Comparison of ENCODE assay signal across 8 mouse cellular contexts in genomic region chr1:177443724-177444482, GRCm38 (mm10). TPM values are rescaled to one million over a fixed set of nuclear protein-coding genes. Genes with fewer than 3 reads are reported as not detected.
DNase-seq lines count a peak whose midpoint lies in the region; ATAC-seq and TF ChIP-seq lines count a peak whose summit lies in the region.

No protein-coding gene starts in this region.

- TF ChIP-seq CTCF in small intestine, adult 2 months (IDR thresholded peaks at IDR 0.05; ENCODE audit: extremely low read depth, insufficient read length, insufficient replicate concordance, low read depth, low read length) = no peak

- H3K27me3 ChIP-seq in neural tube, embryonic 11.5 days (ENCODE audit: control insufficient read depth, insufficient read depth, low read length) = no peaks in the 10 kb centered on the region
- H3K27me3 ChIP-seq in limb, embryonic 10.5 days (ENCODE audit: low read depth, poor library complexity, severe bottlenecking) = no peaks in the 10 kb centered on the region
- H3K27me3 ChIP-seq in small intestine, adult 2 months (ENCODE audit: control insufficient read depth, insufficient read depth, low read length) = no peaks in the 10 kb centered on the region

- TF ChIP-seq POLR2A in small intestine, adult 2 months (IDR thresholded peaks at IDR 0.05; ENCODE audit: low read depth, low read length) = no peak

- peak; percentile 12 for DNase-seq in CD4-positive, CD25-positive, alpha-beta regulatory T cell, adult 2 months (ENCODE audit: low read depth, low spot score)
- DNase-seq in neural tube, embryonic 11.5 days (ENCODE audit: low spot score) = no peak
- DNase-seq in neural tube, embryonic 10.5 days (ENCODE audit: extremely low spot score, low spot score) = no peak
- no peak for DNase-seq in limb, embryonic 10.5 days (ENCODE audit: low spot score)
- no peak for DNase-seq in cerebellum, adult 8-10 months
- no peak for DNase-seq in spleen, postnatal 4 days (ENCODE audit: low spot score in 2 of 2)

- H3K9ac ChIP-seq in neural tube, embryonic 11.5 days (ENCODE audit: low read length) = peak overlapping the region; percentile 96

- no peaks in the 10 kb centered on the region for H3K9me3 ChIP-seq in neural tube, embryonic 11.5 days (ENCODE audit: control insufficient read depth, low read length)
- no peaks in the 10 kb centered on the region for H3K9me3 ChIP-seq in limb, embryonic 10.5 days (replicated peaks)

- peak overlapping the region; percentile 66 for H3K4me2 ChIP-seq in neural tube, embryonic 11.5 days (ENCODE audit: low read depth)

- H3K4me1 ChIP-seq in neural tube, embryonic 11.5 days (ENCODE audit: control insufficient read depth, insufficient read depth, low read length) = peaks cover 23% of the 10 kb centered on the region
- peaks cover 49% of the 10 kb centered on the region for H3K4me1 ChIP-seq in limb, embryonic 10.5 days
- peaks cover 2% of the 10 kb centered on the region; the same call in 1 of the 2 replicates for H3K4me1 ChIP-seq in small intestine, adult 2 months (ENCODE audit: control insufficient read depth, insufficient read depth, insufficient read length, low read length)

- WGBS in neural tube, embryonic 11.5 days = 21% methylated on average over 9 of the region's 9 CpGs
- WGBS in limb, embryonic 10.5 days = 47% methylated on average over 9 of the region's 9 CpGs
- 62% methylated on average over 9 of the region's 9 CpGs for WGBS in small intestine, adult 2 months

- H3K36me3 ChIP-seq in neural tube, embryonic 11.5 days (ENCODE audit: control insufficient read depth, insufficient read depth, low read length) = peaks cover 6% of the 10 kb centered on the region
- H3K36me3 ChIP-seq in limb, embryonic 10.5 days = peaks cover 16% of the 10 kb centered on the region
- peaks cover 16% of the 10 kb centered on the region for H3K36me3 ChIP-seq in small intestine, adult 2 months (ENCODE audit: control insufficient read depth, insufficient read depth, low read length)

- ATAC-seq in CD4-positive, CD25-positive, alpha-beta regulatory T cell, adult 4 months = no peak
- ATAC-seq in neural tube, embryonic 11.5 days (ENCODE audit: insufficient read depth, low FRiP score, low TSS enrichment) = no peak

- H3K27ac ChIP-seq in neural tube, embryonic 11.5 days (ENCODE audit: low read depth, low read length) = peak overlapping the region; percentile 99
- peak overlapping the region; percentile 93; the same call in 1 of the 2 replicates for H3K27ac ChIP-seq in limb, embryonic 10.5 days
- H3K27ac ChIP-seq in small intestine, adult 2 months (ENCODE audit: insufficient read depth, low read depth, low read length) = no peak overlapping the region

- H3K4me3 ChIP-seq in neural tube, embryonic 11.5 days (ENCODE audit: low read depth, low read length) = peak overlapping the region; percentile 96
- peak overlapping the region; percentile 84 for H3K4me3 ChIP-seq in limb, embryonic 10.5 days
- H3K4me3 ChIP-seq in small intestine, adult 2 months (ENCODE audit: low read depth, low read length) = peak overlapping the region; percentile 80

RNA-seq across cellular contexts. Expression of gene Zbtb18, which starts 1.8 kb away (rescaled TPM):
- polyA plus RNA-seq in CD4-positive, CD25-positive, alpha-beta regulatory T cell, adult 4 months (2017; shearing (Covaris generic)) = 1 to 10 TPM; 1.7 to 3.2 TPM
- polyA plus RNA-seq in neural tube, embryonic 11.5 days (2014; fragmentation: Nextera tagmentation; extraction: Ambion mirVana) = 8.5 and 11.6 TPM in 2 replicates
- 0.99 and 1.0 TPM in 2 replicates for polyA plus RNA-seq in limb, embryonic 10.5 days (2016; fragmentation: Nextera tagmentation; extraction: Ambion mirVana)
- 5.6 and 11.4 TPM in 2 replicates for polyA plus RNA-seq in small intestine, adult 2 months (2012; rRNA removed)
